Mouse (Mus musculus) left cerebral cortex, adult 2 months (tissue): ENCODE results near the gene Cyp3a13. TPM values are rescaled to one million over a fixed set of nuclear protein-coding genes. Genes with fewer than 3 reads are reported as not detected.
"Not testable (repeated sequence)": the region's sequence is repeated elsewhere in the genome, so short reads cannot be mapped to it uniquely, and the experiment has no call there.

Experiments used
- DNase-seq, 2 experiments: peaks; one replicate each; pipeline ENCODE4 v3.0.0; 2021 to 2022; ENCODE audit warnings: low spot score in 2 of 2, mixed read lengths in 1 of 2; ENCODE audit errors: extremely low spot score in 1 of 2
- H3K27ac ChIP-seq: fragments of 200-600 bp; 2 replicates; pipeline ENCODE4 v1.8.1; 2022
- H3K4me3 ChIP-seq: fragments of 200-600 bp; 2 replicates; pipeline ENCODE4 v1.8.1; 2022
- intact Hi-C: fragments of 180-260 bp; cut with DNase I; formaldehyde crosslinking; loops from one replicate; pipeline ENCODE4 v1.15.1; 2025
- total RNA-seq, 2 experiments: library from RNA; stranded (reverse); gene quantifications; 2 replicates each; pipeline ENCODE4 v1.2.3; 2021

Cyp3a13 gene
- total RNA-seq, 2 experiments from 2014 or later: 0.14 TPM; not detected in 1

DNA sequence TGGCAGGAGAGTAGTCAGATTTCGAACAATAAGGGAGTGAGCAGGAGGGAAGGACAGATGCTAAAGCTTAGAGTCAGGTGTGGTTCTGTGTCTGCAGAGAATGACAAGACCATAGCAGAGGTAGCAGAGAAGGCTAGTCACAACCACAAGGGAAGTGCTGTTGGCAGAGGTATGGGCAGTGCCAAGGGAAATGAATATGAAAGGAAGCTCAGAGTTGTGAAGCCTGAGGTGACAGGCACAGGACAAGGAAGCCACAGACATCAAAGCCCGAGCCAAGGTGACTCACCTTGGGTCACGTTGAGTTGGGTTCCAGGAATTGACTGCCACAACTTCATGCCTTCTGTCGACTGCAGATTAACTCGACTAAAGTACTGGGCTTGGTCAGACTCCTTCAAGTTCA, 64.5 kb downstream of the Cyp3a13 start:
- DNase-seq, H3K27ac ChIP-seq, intact Hi-C loops, H3K4me3 ChIP-seq: not testable (repeated sequence)

DNA sequence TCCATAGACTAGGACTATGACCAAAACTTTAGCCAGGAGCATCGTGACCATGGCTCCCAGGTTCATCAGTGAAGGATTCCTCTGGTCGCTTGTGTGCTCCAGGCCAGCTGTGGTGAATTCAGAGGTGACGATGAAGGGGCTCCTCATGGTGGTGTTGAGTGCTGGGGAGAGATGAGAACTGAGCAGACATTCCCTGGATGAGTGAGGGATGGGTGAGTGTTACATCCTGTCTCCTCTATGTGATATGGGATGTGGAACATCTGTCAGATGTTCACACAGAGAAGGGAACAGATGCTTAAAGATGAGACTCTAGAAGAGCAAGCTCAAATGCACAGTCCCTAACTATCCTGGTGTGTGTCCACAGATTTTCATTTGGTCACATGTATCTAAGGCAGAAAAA, 66.5 kb downstream of the Cyp3a13 start:
- intact Hi-C loops: loop anchor here (1.0 kb wide), 1 partner anchor 13 kb away; no protein-coding TSS in a partner anchor
- DNase-seq, H3K27ac ChIP-seq, H3K4me3 ChIP-seq: not testable (repeated sequence)

DNA sequence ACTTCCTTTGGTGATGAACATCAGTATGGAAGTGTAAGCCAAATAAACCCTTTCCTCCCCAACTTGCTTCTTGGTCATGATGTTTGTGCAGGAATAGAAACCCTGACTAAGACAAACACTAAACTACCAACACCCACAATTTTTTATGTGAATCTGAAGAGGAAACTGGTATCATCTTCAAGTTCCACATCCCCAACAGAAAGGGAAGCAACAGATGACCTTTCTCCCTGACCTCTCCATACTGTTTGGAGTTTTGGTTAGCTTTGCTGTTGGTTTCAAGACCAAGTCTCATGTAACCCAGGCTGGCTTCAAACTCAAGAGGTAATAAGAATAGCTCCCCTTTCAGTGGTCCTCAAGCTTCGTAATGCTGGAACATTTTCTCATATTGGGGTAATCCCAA, 71.1 kb downstream of the Cyp3a13 start:
- DNase-seq, intact Hi-C loops, H3K27ac ChIP-seq, H3K4me3 ChIP-seq: not testable (repeated sequence)

Other genes with a start within 250 kb of the Cyp3a13 start
- 10 to 100 TPM; 43.6 to 45.5 TPM for gene Agfg2, start 236.9 kb downstream of the Cyp3a13 start, total RNA-seq
- gene Nyap1, start 180.0 kb downstream of the Cyp3a13 start, total RNA-seq: 10 to 100 TPM; 76.3 to 81.7 TPM
- gene Tsc22d4, start 175.9 kb downstream of the Cyp3a13 start, total RNA-seq: 100 to 1,000 TPM; 150 to 156 TPM
- 10 to 100 TPM; 22.8 to 25.6 TPM for gene Ppp1r35, start 142.8 kb downstream of the Cyp3a13 start, total RNA-seq
- 10 to 100 TPM; 40.1 to 45.2 TPM for gene Mepce, start 134.0 kb downstream of the Cyp3a13 start, total RNA-seq
- 1 to 10 TPM; 5.7 to 8.2 TPM for gene Zcwpw1, start 133.8 kb downstream of the Cyp3a13 start, total RNA-seq
- 1 to 10 TPM in 1 of 2 experiments, under 1 TPM in 1; 0.54 to 1.3 TPM for gene Pilra, start 85.3 kb downstream of the Cyp3a13 start, total RNA-seq
- not detected for gene Pilrb1, start 63.5 kb downstream of the Cyp3a13 start, total RNA-seq
- not detected for gene Pilrb2, start 49.8 kb downstream of the Cyp3a13 start, total RNA-seq
- gene Gjc3, start 41.5 kb upstream of the Cyp3a13 start, total RNA-seq: 10 to 100 TPM; 17.1 to 17.6 TPM
- not detected for gene Azgp1, start 59.9 kb upstream of the Cyp3a13 start, total RNA-seq
- gene Smok3a, start 99.6 kb upstream of the Cyp3a13 start, total RNA-seq: not detected
- not detected for gene Smok3b, start 99.8 kb upstream of the Cyp3a13 start, total RNA-seq
- gene Smok3c, start 131.6 kb upstream of the Cyp3a13 start, total RNA-seq: not detected
- gene Zkscan1, start 163.5 kb upstream of the Cyp3a13 start, total RNA-seq: 10 to 100 TPM; 39.1 to 42.2 TPM
- 10 to 100 TPM; 14.7 to 16.5 TPM for gene Zscan21, start 195.3 kb upstream of the Cyp3a13 start, total RNA-seq
- gene Zfp113, start 234.1 kb upstream of the Cyp3a13 start, total RNA-seq: 10 to 100 TPM; 10.7 to 13.4 TPM
- 100 to 1,000 TPM; 125 to 136 TPM for gene Cops6, start 239.5 kb upstream of the Cyp3a13 start, total RNA-seq